Mouse (Mus musculus): ENCODE results near the gene Fam174b. TPM values are rescaled to one million over a fixed set of nuclear protein-coding genes. Genes with fewer than 3 reads are reported as not detected.

Fam174b gene
- polyA plus RNA-seq, 1 experiment from 2014 or later: 12.4 TPM

DNA sequence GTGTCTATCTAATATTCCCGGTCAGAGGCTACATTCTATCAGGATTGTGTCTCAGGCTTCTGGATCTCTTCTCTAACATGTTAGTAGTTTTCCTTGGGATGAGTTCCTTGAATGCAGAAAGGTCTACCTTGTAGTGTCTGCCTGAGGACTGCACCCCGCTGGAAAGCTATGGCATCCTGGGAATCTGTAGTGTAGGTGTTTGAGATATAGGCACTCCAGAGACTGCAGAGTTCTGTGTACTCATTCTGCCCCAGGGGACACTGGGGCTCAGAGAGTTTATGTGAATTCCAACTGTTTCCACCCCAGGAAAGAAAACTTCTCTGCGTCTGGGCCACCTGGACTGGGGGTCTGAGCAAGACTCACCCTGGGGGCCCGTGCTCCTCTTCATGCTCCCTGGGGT is 45.7 kb downstream of the Fam174b start:
- Histone ChIP-seq H3K4me1 (no peaks in the 10 kb centered on the region), H3K27ac (no peak overlapping the region), H3K4me3 (no peak overlapping the region), H3K27me3 (replicated peaks) (no peaks in the 10 kb centered on the region), H3K4me2 (no peak overlapping the region), H3K36me3 (no peaks in the 10 kb centered on the region), H3K9ac (no peak overlapping the region), H3K9me3 (replicated peaks) (no peaks in the 10 kb centered on the region)
- ATAC-seq: no peak
- 69% methylated on average over 4 of the region's 4 CpGs for WGBS (ENCODE audit: insufficient replicate concordance)

DNA sequence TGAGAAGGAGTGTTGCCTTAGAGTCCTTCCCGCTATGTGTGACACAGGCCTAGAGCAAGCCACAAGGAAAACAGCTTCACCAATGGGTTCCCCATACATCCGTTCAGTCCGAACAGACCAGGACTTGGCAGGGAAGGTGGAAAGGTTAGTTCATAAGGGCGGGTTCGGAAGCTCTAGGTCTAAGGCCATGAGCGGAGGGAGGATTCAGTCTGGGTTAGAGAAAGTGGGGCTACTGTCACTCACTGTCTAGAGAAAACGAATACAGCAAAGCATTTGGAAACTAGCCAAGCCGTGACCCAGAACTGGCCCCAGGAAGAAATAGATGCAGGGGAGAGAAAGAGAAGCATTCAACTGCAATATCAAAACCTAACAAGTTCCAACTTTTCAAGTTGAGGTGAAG is 47.4 kb downstream of the Fam174b start:
- H3K4me1 ChIP-seq: no peaks in the 10 kb centered on the region

DNA sequence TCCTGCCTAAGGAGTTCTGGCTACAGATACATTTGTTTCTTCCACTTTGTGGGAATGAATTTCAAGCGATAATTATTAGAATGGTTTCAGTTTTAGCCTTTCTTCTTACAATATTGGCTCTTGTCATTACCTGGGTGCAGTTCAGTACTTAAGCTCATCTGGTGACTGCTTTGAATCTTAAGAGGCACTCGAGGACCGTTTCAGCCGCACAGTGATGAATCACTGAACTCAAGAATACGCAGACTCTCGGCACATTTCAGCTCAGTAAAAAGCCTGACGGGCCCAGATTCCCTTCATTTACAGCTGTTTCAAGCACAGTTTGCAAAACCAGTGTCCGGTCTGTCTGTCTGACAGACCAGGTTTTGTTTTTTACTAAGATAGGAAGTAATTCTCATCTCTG is 51.0 kb downstream of the Fam174b start:
- H3K4me3 ChIP-seq: no peak overlapping the region
- no peak for ATAC-seq
- WGBS (ENCODE audit: insufficient replicate concordance): 69% methylated on average over 8 of the region's 8 CpGs
- no peaks in the 10 kb centered on the region for H3K4me1 ChIP-seq
- no peak overlapping the region for H3K4me2 ChIP-seq
- H3K9ac ChIP-seq: no peak overlapping the region
- H3K9me3 ChIP-seq (replicated peaks): no peaks in the 10 kb centered on the region
- H3K36me3 ChIP-seq: no peaks in the 10 kb centered on the region
- no peak overlapping the region for H3K27ac ChIP-seq
- peaks cover 11% of the 10 kb centered on the region; the same call in 1 of the 2 replicates for H3K27me3 ChIP-seq (replicated peaks)

More for the DNA sequence above, 47.4 kb downstream of the Fam174b start:
- no peak overlapping the region for H3K4me3 ChIP-seq
- H3K9ac ChIP-seq: no peak overlapping the region
- H3K4me2 ChIP-seq: no peak overlapping the region
- WGBS (ENCODE audit: insufficient replicate concordance): 74% methylated on average over 8 of the region's 8 CpGs
- no peak overlapping the region for H3K27ac ChIP-seq
- H3K27me3 ChIP-seq (replicated peaks): peaks cover 5% of the 10 kb centered on the region; the same call in 1 of the 2 replicates
- H3K36me3 ChIP-seq: no peaks in the 10 kb centered on the region
- ATAC-seq: no peak
- H3K9me3 ChIP-seq (replicated peaks): no peaks in the 10 kb centered on the region

DNA sequence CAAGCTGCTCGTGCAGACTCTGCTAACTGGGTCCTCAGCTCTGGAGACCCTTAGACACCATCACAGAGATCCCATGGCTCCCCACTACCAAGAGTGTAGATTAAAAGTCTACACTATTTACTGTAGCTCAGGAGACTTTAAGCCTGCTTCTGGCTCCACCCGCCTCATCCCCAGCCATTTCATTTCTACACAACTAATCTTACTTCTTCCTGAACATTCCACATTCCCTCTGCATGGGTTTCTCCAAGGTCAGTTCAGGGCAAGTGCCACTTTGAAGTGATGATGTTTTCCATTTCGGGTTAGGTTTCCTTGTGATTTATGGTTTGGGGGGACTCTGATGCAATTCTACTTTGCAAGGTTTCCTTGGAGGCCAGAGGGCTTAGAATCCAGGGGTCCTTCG is 52.1 kb downstream of the Fam174b start:
- no peaks in the 10 kb centered on the region for H3K9me3 ChIP-seq (replicated peaks)
- H3K4me3 ChIP-seq: no peak overlapping the region
- no peak for ATAC-seq
- no peak overlapping the region for H3K4me2 ChIP-seq
- H3K27ac ChIP-seq: no peak overlapping the region
- no peaks in the 10 kb centered on the region for H3K4me1 ChIP-seq
- peaks cover 11% of the 10 kb centered on the region; the same call in 1 of the 2 replicates for H3K27me3 ChIP-seq (replicated peaks)
- H3K36me3 ChIP-seq: no peaks in the 10 kb centered on the region
- no peak overlapping the region for H3K9ac ChIP-seq
- 69% methylated on average over 4 of the region's 4 CpGs for WGBS (ENCODE audit: insufficient replicate concordance)

DNA sequence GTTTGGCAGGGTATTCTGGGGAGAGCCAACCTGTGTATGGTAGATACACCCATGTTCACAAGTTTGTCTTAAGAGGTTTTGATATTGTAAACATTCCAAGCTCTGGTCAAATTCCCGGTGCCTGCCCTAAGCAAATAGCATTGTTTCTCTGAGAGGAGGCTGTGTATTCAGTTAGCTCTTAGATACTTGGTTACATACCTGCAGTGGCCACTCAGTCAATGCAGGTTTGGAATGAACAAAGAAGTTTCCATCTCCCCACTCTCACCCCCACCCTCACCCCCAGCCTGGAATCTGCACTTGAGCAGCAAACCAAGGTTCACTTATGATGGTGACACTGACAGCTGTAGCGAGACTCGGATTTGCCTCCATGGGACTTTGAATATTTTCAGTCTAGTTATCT is 52.5 kb downstream of the Fam174b start:
- no peaks in the 10 kb centered on the region for H3K4me1 ChIP-seq
- WGBS (ENCODE audit: insufficient replicate concordance): 75% methylated on average over 3 of the region's 3 CpGs
- ATAC-seq: no peak
- no peak overlapping the region for H3K9ac ChIP-seq
- H3K4me3 ChIP-seq: no peak overlapping the region
- peaks cover 11% of the 10 kb centered on the region; the same call in 1 of the 2 replicates for H3K27me3 ChIP-seq (replicated peaks)
- no peaks in the 10 kb centered on the region for H3K9me3 ChIP-seq (replicated peaks)
- no peak overlapping the region for H3K27ac ChIP-seq
- no peaks in the 10 kb centered on the region for H3K36me3 ChIP-seq
- no peak overlapping the region for H3K4me2 ChIP-seq

DNA sequence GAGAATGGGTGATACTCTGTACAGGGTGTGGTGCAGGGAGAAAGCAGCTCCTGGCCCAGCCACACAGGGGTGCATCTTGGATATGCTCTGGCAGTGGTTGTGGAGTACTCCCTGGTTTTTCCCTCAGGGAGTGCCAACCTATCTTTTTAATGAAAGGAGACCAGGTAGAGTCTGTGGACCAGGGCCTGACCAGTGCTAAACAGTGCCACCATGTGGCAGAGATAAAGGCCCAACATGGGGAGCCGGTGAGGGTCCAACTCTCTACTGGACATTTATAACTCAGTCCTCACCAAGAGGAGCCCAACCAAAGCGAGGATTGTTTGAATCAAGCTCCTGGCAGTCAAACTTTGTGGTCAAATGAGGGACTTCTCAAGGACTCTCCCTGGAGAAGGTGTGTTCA is 69.2 kb downstream of the Fam174b start:
- 43% methylated on average over 2 of the region's 2 CpGs for WGBS (ENCODE audit: insufficient replicate concordance)
- Histone ChIP-seq H3K9me3 (replicated peaks) (no peaks in the 10 kb centered on the region), H3K27ac (no peak overlapping the region), H3K4me3 (no peak overlapping the region), H3K27me3 (replicated peaks) (no peaks in the 10 kb centered on the region), H3K36me3 (no peaks in the 10 kb centered on the region), H3K9ac (no peak overlapping the region), H3K4me1 (peaks cover 13% of the 10 kb centered on the region), H3K4me2 (no peak overlapping the region)
- ATAC-seq: no peak

DNA sequence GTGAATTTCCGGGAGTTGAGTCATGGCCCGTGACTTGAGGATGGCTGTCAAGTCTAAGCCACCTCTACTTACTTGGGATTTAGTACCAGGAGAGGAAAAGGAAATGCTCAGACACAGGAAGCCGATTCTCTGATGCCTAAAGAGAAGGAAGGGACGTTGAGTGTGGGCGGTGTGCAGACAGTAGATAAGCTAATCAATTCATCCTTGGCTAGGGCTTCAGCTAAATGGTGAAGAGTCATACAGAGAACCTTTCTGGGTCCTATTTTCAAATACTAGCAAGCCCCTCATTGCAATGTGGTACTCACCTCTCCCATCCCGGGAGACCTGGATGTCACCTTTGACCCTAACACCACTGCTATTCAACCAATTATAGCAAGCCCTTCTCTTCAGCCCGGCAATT is 71.3 kb downstream of the Fam174b start:
- peaks cover 13% of the 10 kb centered on the region for H3K4me1 ChIP-seq
- H3K4me3 ChIP-seq: no peak overlapping the region
- no peak overlapping the region for H3K4me2 ChIP-seq
- H3K9me3 ChIP-seq (replicated peaks): no peaks in the 10 kb centered on the region
- no peak overlapping the region for H3K27ac ChIP-seq
- no peak overlapping the region for H3K9ac ChIP-seq
- no peaks in the 10 kb centered on the region for H3K36me3 ChIP-seq
- ATAC-seq: no peak
- 26% methylated on average over 7 of the region's 7 CpGs for WGBS (ENCODE audit: insufficient replicate concordance)
- no peaks in the 10 kb centered on the region for H3K27me3 ChIP-seq (replicated peaks)

DNA sequence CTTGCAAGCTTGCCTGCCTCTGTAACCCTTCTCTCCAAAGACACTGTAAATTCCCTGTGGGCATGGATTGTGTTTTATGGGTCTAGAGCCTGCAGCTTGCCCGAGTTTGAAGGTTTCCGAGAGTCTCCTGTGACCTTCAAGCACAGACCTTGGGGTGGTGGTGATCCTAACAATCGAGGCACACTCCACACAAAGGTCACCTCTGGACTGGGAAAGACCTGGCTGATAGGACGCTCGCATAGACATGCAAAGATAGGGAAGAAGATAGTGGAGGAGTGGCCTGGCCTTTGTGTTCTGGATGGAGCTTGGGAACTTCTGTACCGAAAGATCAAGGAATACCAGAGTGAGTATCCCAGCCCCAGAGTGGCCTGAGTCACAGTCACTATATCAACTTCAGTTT is 72.1 kb downstream of the Fam174b start:
- WGBS (ENCODE audit: insufficient replicate concordance): 60% methylated on average over 6 of the region's 6 CpGs
- no peak overlapping the region for H3K27ac ChIP-seq
- H3K4me1 ChIP-seq: peaks cover 13% of the 10 kb centered on the region
- no peak overlapping the region for H3K9ac ChIP-seq
- no peaks in the 10 kb centered on the region for H3K27me3 ChIP-seq (replicated peaks)
- ATAC-seq: no peak
- H3K4me3 ChIP-seq: no peak overlapping the region
- H3K36me3 ChIP-seq: no peaks in the 10 kb centered on the region
- no peaks in the 10 kb centered on the region for H3K9me3 ChIP-seq (replicated peaks)
- H3K4me2 ChIP-seq: no peak overlapping the region

DNA sequence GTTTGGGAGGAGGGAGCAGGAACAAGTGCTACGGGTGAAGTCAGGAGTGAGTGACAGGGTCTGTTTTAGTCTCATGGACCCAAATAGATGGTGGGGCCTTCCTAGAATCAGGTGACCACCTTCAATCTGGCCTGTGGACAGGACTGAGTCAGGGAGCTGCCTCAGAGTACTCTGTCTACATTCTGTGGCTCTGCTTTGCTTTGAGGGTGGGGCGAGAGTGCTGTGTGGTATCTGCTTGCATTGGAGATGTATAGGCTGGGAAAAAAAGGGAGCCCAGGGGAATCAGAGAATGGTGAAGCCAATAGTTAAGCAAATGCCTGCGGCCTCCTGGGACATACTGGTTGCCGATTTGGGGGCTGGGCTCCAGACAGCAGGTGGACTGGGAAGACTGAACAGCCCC is 73.8 kb downstream of the Fam174b start:
- no peak overlapping the region for H3K4me3 ChIP-seq
- 80% methylated on average over 4 of the region's 4 CpGs for WGBS (ENCODE audit: insufficient replicate concordance)
- ATAC-seq: no peak
- H3K4me2 ChIP-seq: no peak overlapping the region
- H3K36me3 ChIP-seq: no peaks in the 10 kb centered on the region
- H3K9me3 ChIP-seq (replicated peaks): no peaks in the 10 kb centered on the region
- H3K27me3 ChIP-seq (replicated peaks): no peaks in the 10 kb centered on the region
- H3K27ac ChIP-seq: no peak overlapping the region
- no peak overlapping the region for H3K9ac ChIP-seq
- peaks cover 13% of the 10 kb centered on the region for H3K4me1 ChIP-seq

DNA sequence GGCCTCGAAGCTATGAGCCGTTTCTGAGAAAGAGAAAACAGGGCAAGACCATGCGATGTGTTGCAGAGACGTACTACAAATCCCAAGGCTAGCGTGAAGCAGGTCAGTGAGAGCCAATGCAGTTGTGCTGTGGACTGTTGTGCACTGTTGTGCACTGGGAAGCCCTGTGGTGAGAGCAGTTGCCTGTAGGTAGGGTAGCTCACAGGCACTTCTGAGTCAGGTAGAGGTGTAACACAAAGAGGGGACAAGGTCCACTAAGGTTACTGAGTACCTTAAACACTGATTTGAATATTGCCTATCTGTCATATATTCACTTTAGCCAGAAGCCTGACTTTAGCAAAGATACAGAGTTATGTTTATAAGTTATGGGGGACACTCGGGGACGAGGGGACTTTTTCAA is 74.4 kb downstream of the Fam174b start:
- no peak overlapping the region for H3K27ac ChIP-seq
- H3K27me3 ChIP-seq (replicated peaks): no peaks in the 10 kb centered on the region
- no peak overlapping the region for H3K9ac ChIP-seq
- no peak overlapping the region for H3K4me3 ChIP-seq
- WGBS (ENCODE audit: insufficient replicate concordance): 80% methylated on average over 7 of the region's 7 CpGs
- no peak overlapping the region for H3K4me2 ChIP-seq
- no peak for ATAC-seq
- H3K4me1 ChIP-seq: peaks cover 13% of the 10 kb centered on the region
- no peaks in the 10 kb centered on the region for H3K9me3 ChIP-seq (replicated peaks)
- no peaks in the 10 kb centered on the region for H3K36me3 ChIP-seq

DNA sequence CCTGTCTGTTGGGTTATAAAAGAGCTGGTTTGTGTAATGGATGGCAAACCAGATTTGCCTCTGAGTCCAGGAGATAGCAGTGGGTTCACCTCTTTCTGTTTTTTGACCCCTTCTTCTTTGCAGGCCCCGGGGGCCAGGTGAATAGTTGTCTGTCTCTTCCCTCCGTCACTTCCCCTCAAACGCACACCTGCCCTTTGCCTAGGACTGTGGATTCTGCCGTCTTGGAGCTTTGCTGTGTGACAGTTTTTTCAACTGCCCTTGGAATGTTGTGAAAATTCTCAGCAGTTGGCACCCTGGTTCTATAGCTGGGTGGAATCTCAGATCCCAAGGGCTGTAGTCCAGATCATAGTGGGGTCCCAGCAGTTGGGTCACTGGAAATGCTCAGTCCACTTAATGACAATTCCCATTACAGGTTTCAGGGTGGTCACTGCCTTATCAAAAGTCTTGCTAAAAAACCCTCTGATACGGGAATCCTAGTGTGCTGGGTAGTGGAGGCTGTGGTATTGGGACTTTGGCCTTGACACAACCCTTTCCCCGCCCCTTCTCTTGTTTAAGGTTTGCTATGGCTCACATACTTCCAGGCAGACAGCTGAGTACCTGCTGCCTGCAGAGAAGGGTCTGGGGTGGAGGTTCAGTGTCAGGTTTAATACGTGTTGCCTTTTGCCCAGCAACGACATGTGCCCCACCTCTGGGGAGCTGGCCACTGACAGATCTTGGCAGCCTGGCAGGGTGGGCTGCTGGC is 76.3 kb downstream of the Fam174b start:
- Histone ChIP-seq H3K36me3 (no peaks in the 10 kb centered on the region), H3K27ac (no peak overlapping the region), H3K9ac (no peak overlapping the region), H3K4me3 (no peak overlapping the region), H3K4me2 (no peak overlapping the region), H3K9me3 (replicated peaks) (no peaks in the 10 kb centered on the region), H3K27me3 (replicated peaks) (no peaks in the 10 kb centered on the region), H3K4me1 (peaks cover 10% of the 10 kb centered on the region)
- 65% methylated on average over 8 of the region's 8 CpGs for WGBS (ENCODE audit: insufficient replicate concordance)
- ATAC-seq: no peak

DNA sequence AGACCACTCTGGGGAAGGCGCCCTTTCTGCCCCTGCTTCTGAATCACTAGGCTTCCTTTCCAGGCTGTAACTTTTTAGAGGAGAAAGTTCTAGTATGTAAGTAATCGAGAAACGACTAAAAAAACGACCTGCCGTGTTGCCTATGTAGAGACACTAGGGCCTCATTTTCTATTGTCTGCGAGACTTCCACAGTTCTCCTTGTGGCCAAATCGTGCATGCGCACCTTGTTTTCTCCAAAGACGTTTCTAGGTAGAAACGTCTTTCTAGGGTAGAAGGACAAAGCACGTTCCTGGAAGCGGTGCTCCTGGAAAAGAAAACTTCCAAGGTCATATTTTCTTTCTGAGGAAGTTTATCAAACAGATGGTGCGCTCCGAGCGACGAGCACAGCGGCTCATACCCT is 79.3 kb downstream of the Fam174b start:
- H3K9me3 ChIP-seq (replicated peaks): no peaks in the 10 kb centered on the region
- ATAC-seq: no peak
- H3K4me3 ChIP-seq: no peak overlapping the region
- no peak overlapping the region for H3K4me2 ChIP-seq
- H3K4me1 ChIP-seq: no peaks in the 10 kb centered on the region
- 63% methylated on average over 17 of the region's 17 CpGs for WGBS (ENCODE audit: insufficient replicate concordance)
- H3K27me3 ChIP-seq (replicated peaks): no peaks in the 10 kb centered on the region
- no peak overlapping the region for H3K27ac ChIP-seq
- no peaks in the 10 kb centered on the region for H3K36me3 ChIP-seq
- no peak overlapping the region for H3K9ac ChIP-seq

Measured in liver, embryonic 12.5 days (tissue).